Mouse (Mus musculus) heart, postnatal 10 days (tissue): ENCODE results near the gene Ikzf3. TPM values are rescaled to one million over a fixed set of nuclear protein-coding genes. Genes with fewer than 3 reads are reported as not detected.
A peak's percentile ranks its signal among the peaks of the same experiment; 100 is the strongest.

Experiments used
- DNase-seq, 2 experiments: peaks; one replicate each; pipeline ENCODE4 v3.0.0; 2021
- intact Hi-C: fragments of 180-260 bp; cut with DNase I; formaldehyde crosslinking; loops from one replicate; pipeline ENCODE4 v1.15.1; 2025
- total RNA-seq, 2 experiments: library from RNA; stranded (reverse); gene quantifications; 2 replicates each; pipeline ENCODE4 v1.2.3; 2021

The Ikzf3 gene
- total RNA-seq: under 1 TPM; 0.84 to 0.98 TPM

DNA sequence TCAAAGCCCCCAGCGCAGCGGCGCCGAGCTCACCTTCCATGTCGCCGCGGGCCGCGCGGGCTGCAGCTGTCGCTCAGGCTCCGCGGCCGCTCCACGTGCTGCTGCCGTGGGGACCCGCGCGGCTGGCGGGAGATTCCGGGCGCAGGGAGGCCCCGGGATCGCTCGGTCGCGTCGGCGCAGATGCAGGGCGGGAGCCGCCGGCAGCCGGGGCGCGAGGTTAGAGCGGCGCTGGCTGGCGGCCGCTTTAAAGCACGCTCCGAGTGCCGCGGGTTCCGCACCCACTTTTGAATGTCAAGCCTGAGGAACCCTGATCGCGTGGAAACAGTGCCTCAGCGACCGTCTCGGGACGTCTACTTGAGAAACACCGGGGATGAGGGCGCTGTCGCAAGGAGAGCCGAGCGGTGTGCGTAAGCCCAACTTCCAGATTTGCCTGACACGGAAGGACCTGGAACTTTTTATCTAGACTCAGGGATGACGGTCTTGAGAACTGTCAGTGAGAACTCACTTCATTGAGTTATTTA is at the start of gene Ikzf3:
Ikzf3 (minus strand) TSS at position 321 of the 521 bp plus-strand sequence.
- intact Hi-C loops: no loop called here

DNA sequence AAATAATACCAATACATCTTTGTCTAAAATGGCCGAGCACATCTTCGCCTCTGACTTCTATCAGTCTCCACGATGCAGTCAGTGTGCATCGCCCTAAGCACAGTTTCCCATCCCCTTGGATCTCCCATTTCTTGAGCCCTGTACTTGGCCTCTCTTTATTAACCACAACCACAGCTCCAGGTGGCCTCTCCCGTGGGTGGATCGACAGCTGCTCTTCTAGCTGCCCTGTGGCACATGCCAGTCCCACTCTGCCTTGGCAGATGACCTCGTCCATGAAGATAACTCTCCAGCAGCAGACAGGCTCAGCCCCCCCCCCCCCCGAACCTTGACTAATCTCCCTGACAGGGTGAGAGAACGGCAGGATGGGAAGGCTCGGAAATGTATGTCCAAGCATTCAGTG is 49.6 kb upstream of the Ikzf3 start:
- intact Hi-C loops: loop anchor here (5.0 kb wide), 1 partner anchor 253 kb away; no protein-coding TSS in a partner anchor
- no peak for DNase-seq

More for the DNA sequence above, at the start of gene Ikzf3:
- DNase-seq: peak; percentile 36 to 50

DNA sequence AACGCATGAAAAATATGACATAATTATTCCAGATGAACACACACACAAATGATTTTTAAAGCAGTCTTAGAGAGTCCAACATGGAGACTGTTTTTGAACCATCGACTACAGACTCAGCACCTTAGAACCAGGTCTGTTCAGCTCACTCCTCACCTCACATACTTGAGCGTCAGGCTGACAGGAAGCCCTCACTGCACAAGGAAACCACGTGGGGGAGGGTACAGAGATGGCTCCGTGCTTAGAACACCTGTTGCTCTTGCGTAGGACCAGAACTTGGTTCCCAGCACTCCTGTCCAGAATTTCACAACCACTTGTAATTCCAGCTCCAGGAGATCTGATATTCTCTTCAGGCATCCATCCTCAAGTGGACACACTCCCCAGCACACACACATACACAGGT is 49.2 kb upstream of the Ikzf3 start:
- no peak for DNase-seq
- intact Hi-C loops: loop anchor here (5.0 kb wide), 1 partner anchor 253 kb away; no protein-coding TSS in a partner anchor

DNA sequence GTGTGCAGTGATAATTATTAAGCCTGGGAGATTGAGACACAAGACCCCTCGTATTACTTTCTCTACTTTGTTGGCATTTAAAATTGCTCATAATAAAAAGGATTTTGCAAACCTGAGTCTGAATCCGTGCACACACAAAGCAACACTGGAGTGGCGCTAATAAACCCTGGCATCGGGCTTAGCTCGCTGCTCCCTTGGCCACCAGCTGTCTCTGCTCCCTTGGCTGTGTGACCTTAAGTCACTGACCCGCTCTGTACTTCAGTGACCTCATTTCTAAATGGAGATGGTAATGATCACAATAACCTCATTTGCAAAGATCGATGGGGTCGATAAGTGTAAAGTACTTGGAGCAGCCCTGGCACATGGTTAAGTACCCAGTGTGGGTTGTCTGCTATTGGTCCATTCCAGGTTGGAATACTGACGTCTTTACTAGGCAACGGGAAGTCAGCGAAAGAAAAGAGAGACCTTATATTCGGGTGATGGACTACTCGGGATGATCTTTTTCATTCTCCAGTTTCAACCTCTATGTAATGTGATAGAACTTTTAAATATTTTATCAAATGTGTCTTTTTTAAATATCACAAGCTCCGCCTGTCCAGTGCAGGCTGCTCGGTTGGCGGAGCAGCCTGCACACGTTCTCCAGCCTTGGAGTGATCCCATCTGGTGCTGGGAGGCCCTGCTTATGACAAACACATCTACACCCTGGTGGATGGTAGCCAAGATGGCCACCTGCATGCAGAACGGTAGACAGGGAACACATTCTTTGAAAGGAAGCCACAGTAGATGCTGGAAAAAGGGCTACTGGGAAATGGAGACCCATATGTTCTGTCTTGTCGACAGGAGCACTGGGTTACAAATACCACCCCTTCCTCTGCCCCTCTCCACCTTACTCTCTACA is 45.0 kb upstream of the Ikzf3 start:
- intact Hi-C loops: no loop called here
- DNase-seq: no peak

DNA sequence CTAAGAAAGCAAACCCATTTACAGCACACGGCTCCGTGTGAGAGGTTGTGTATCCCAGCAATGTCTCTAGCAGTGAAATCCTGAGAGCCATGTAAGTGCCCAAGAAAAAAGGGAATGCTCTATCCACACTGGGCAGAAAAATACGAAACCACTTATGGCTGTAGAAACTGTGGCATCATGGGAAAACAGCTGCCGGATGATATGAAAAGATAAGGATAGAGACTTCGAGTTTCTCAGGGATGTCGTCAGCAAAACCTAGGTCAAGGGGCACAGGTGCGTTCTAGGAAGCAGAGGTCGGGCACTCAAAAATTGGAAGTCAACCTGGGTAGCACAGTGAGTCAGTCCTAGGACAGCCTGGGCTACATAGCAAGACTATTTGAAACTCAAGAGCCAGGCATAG is 43.5 kb upstream of the Ikzf3 start:
- DNase-seq: no peak
- intact Hi-C loops: no loop called here

DNA sequence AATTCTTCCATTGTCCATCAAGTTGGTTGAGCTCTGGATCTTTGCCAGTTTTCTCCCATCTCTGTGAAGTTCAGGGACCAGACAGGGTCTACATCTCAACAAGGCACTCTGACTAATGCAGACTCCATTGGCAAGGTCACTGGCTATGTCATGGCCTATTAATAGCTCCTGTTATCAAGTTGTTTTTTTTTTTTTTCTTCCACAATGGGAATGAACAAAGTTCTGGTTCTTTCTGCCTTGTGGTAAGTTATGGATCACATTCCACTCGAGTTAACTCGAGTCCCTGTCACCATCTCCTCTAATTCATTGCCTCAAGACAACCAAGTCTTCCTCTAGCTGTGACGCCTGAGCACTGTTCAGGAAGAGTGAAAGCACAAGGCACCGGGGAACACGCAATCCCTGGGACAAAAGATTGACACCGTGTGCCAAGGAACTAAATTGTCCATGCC is 43.0 kb upstream of the Ikzf3 start:
- DNase-seq: peak; percentile 71 to 75
- intact Hi-C loops: no loop called here

DNA sequence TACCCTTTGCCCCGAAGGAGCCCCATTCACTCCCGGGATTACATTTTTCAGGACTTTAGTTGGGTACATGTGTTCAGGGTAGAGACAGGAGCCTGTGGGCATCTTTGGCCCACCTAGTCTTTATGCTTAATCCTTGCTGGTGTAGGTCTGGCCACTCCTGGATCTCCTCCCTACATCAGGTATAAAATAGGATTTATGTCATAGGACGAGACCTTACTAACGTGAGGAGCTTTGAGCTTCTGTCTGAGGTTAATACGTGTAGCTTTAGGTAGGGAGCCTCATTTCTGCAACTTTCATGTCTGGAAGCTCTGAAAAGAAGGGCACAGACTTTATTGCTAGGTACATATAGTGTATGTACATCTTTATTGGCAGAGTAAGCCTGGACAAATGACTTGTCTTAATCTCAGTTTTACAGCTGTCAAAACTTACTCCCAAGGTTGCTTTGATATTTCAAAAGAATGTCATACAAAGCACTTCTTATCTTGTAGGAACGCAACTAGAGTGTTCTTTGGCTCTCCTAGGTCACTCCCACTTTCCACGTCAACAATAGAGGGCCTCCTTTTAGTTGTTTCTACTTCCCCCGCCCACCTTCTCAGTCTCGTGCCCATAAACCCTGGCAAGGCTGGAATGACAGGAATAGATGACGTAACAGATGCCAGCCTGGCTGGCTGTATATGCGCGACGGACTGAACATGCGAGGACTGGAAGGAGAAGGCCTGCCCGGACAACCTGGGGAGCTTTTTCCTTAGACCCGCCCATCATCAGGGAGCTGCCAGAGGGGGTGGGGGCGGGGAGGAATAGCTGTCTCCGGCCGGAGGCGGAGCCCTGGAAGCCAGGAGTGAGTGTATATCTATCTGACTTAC is 42.1 kb upstream of the Ikzf3 start:
- DNase-seq: peak; percentile 87 to 90
- intact Hi-C loops: no loop called here

DNA sequence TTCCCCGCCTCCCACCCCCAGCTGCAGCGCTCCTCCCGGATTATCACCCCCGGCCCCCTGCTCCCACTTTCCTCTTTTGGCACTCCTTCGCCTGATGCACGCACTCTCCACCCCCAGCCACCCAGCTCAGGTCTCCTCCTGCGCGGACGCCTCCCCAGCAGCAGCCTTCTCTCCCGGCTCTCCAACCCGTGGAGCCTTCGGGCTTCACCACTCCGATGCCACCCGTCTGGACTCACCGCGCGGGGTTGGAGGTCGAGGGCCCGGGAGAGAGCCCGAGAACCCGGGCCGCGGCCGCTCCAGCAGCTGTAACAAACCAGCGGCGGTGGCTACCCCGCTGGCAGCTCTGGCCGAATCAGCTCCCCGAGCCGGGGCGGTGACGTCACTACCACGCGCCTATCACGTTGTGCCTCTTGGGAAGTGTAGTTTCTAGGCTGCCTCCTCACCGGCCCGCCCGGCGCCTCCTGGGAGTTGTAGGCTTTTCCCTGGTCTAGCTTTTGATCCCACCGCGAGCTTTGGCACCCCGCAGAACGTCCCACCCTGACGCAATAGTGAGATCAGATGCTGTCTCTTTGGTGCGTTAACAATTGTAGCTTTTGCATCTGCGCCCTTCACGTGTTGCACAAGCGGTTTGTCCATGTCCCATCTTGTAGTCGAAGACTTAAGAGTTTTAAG is 41.2 kb upstream of the Ikzf3 start, which contains the start of gene Ormdl3:
Ormdl3 (minus strand) TSS at position 477 of the 672 bp plus-strand sequence.
- intact Hi-C loops: no loop called here
- peak; percentile 99 for DNase-seq

DNA sequence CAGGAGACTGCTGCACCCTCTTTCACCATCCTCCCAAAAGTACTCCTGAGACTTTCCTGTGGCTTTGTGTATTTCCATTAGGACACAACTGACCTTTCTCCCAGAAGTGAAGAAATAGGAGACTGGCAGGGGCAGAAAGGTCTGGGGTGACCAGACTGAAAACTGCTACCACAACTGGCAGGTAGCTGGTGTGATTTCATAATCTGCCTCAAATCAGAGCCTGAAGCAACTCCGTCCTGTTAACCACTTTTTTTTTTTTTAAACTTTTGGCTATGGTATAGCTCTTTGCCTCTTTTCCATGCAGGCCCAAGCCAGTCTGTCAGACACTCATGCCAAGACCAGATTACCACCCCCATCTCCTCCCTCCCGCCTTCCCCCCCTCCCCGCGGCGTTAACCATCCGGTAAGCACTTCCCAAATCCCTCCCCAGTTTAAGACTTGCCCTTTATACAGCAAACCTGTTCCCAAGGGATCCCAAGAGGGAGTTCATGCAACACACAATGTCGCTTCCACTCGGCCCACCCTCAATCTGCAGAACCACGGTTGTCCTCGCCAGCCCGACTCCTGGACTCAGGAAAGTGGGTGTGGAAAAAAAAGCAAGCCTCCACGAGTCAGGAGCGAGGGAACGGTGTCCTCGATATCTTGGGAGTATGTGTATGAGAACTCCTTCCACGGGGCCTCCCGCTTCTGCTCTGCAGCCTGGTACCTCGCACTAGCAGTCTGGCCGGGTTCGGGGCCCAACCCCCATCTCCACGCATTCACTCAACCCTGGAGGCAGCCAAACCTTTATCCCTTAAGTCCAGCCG is 40.5 kb upstream of the Ikzf3 start:
- intact Hi-C loops: no loop called here
- peak; percentile 58 to 59 for DNase-seq

DNA sequence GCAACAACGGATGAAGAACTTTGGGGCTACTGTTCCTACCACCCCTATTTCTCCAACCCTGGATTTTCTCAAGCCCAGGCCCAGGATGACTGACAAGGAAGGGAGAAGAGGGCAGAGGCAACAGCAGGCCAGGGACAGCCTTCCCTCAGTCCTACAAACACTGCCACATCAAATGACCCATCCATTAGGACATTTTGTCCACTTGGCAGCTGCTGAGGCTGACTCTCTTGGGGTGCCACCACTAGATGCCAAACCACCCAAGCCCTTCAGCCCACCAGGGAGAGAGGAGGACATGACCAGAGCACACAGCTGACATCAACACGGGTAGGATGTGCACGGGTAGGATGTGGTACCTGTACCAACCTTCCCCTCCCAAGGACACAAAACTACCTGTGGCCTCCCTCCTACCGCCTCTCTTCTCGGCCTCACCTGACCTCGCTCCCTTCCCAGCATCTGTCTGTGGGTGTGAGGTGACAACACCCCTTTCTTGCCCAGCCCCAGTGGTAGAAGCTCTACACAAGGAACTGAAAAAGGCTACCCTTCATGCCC is 38.9 kb upstream of the Ikzf3 start:
- intact Hi-C loops: no loop called here

DNA sequence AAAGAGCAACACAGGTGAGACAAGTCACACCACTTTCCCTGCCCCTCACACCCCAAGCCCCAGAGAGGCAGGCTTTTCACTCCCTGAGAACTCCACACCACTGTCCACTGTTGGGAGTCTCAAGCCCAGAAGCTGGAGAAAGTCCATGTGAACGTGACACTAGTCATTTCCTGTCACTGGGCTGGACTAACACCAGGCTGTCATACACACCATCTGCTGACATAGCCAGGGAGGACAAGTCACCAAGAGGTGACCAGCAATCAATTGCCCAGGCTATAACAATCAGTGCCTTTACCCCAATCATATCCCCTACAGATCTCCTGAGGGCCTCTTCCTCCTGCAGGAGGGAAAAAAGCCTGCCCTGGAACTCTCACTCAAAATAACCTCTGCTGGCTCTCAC is 38.3 kb upstream of the Ikzf3 start:
- no peak for DNase-seq
- intact Hi-C loops: no loop called here

More for the DNA sequence above, 38.9 kb upstream of the Ikzf3 start:
- no peak for DNase-seq

DNA sequence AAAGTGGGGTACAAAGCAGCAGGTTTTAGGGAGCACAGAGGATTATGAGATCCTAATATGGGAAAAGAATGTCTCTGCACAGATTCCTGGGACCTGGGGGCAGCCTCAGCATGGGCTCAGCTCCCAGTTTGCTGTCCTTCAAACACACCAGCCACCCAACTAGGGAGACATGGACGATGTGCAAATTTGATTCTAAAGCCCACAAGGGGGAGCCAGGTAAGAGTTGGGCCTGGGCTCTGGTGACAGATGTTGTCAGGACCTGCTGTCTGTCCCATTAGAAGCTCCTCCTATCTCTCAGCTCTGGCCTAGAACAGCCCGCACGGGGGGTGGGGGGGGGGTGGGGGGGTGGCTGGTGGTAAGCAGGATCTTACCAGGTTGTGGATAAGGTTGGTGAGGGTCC is 37.7 kb upstream of the Ikzf3 start:
- no peak for DNase-seq
- intact Hi-C loops: no loop called here

DNA sequence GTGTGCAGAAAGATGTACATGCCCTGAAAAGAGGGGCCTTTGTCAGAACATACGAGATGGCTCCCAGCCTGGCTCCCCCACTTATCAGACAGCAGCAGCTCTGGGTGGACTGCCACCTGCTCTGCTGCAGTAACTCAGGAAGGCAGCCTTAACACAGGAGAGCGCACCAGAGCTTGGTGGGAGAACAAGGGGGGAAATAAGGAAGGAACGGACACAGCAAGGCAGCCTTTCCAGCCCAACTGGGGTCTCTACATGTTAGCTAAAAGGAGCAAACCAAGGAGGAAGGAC is 37.4 kb upstream of the Ikzf3 start:
- intact Hi-C loops: no loop called here
- DNase-seq: no peak

DNA sequence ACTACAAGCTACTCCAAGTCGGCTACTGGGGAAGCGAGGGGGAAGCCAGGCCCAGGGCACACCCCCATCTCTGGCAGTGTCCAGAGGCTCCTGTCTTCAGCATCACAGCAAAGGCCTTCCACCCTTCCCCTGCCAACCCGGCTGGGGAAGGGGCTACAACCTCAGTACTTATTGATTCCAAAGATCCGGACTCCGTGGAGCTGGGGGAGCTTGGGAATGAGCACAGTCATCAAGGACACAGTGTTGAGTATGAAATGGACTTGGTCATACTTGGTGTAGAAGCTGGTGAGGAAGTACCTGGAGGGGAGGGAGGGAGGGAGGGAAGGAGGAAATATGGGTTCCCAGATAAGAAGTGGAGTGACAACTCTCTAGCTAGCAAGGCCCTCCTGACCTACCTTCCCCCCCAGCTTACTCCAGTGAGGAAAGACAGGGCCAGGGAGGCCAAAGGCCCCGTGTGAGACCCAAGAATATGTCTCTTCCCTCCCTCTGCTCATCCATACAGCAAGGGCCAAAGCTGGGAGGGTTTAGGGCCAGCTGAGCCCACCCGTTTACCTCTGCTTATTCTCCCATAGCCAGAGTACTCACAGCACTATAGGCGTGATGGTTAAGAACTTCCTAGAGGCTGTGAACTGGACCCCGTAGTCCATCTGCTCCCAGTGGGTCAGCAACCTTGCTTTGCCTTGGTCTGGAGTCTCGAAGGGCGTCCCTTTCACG is 36.9 kb upstream of the Ikzf3 start:
- intact Hi-C loops: no loop called here
- no peak for DNase-seq

DNA sequence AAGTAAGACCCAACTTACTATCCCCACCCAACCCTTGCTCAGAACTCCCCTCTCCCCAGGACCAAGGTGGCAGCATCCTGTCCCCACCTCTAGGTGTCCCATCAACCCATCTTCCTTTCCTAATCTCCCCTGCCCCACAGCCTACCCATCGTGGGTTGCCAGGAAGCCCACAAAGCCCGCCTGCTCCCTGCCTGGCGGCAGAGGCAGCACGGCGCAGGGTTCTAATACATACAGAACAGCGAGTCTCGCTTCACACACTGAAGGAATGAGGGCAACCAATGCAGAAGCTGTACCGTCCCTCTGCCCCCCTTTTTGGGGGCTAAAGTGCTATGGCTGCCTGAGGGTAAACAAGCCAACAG is 36.2 kb upstream of the Ikzf3 start:
- no peak for DNase-seq
- intact Hi-C loops: no loop called here

DNA sequence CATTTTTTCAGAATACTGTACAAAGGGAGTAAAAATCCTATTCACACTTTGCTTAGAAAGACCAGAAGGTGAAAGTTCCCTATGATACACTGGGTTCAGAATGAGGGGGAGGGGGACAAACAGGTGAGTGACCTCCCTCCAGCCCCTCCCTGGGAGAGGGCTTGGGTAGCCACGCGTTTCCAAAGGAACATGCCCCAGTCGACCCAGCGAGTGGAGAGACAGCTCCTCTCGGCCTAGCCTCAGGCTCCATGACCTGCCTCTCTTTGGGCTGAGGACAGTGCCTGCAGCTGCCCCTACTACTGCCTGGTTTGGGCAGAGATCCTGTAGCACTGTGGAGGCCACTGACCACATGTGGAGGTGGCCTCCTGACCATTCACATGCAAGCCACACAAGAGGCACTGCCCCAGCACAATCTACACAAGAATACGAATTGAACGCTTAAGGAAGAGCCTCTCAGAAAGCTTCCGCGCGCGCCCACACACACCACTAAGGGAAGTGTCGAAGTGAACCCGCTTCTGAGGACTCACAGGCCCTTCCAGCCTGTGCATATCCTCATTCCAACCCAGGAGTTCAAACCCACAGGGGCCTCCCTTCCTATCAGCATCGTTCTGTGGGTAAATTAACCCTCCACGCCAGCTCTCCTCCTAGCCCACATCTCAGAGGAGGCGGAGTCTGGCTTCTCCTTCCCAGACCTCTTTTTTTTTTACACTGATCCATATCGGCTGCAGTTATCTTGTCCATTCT is 35.6 kb upstream of the Ikzf3 start:
- DNase-seq: no peak
- intact Hi-C loops: no loop called here

DNA sequence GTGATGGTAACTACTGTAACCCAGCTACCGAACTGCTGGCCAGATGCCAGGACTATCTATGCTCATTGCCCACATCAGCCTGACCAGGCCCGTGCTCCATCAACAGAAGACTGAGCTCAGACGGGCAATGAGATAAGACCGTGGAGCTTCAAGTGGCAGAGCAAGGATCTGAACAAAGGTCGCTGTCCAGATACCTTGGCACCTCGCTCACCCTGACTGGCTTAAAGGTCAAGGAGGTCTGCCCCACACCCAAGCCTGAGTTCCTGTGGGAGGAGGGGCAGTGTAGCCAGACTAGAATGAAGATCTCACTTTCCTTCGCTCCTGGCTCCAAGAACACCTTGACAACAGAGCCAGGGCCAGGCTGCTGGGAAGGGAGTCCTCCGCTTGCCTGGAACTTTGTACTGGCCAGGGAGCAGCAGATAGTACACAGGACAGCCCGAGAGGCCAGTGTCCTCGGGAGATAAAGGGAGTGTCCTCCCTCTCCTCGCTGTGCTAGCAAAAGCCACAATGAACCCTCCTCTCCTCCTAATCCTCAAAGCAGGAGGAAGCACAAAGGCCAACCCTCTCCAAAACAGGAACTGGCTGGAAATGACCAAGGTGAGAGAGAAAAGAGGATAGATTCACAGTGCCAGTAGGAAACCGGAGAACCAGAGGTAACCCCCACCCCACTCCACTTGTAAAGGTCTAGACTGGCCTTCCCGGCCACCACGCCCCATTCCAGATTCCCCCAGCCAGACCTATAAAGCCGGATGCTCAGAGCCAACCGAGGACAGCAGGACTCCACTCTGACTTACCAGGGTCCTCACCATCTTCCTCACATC is 34.7 kb upstream of the Ikzf3 start:
- intact Hi-C loops: no loop called here
- DNase-seq: no peak

DNA sequence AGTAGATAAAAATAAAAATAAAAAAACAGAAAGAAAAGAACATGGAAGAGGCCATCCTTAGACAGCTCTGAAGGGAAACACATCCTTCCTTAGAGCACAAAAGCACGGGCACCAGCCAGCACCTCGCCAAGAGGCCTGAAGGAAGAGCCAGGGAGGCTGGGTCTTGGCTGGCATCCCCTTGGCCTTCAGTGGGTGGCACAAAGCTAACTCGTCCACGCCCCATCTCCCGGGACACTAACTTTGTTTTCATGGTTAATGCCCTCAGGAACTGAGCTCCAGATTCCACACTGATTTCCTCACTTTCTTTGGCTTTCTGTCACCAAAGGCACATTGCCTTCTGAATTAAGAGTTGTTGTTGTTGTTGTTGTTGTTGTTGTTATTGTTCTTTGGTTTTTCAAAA is 31.9 kb upstream of the Ikzf3 start:
- DNase-seq: no peak
- intact Hi-C loops: no loop called here
